ENCODE assay signal across 16 mouse cellular contexts in the genomic region with DNA sequence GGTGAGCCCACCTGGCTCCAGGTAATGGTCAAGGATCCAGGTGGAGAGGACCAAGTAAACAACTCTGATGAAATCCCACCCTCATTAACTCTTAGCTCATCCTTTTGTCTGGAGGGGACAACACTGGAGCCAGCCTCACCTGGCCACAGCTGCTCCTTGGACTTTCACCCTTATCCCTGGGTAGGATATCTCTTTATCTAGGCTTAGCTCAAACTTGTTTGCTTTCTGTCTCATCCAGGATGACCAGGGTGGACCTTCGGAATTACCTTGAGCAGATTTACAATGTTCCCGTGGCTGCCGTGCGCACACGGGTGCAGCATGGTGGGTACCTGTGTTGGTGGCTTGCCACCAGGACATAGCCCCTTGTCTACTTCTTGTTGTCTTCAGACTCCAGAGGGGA. TPM values are rescaled to one million over a fixed set of nuclear protein-coding genes. Genes with fewer than 3 reads are reported as not detected.
DNase-seq lines count a peak whose midpoint lies in the region; ATAC-seq and TF ChIP-seq lines count a peak whose summit lies in the region.
"Had no signal": no experiment of that assay in that cellular context is flagged by ENCODE, and none has a peak within 500 bp of the region (broad histone marks: within the 10 kb centered on the region; RNA-seq: fewer than 3 reads in every experiment).

No protein-coding gene starts in this region.

- no peaks in the 10 kb centered on the region for H3K9me3 ChIP-seq in heart, embryonic 15.5 days (replicated peaks)
- no peaks in the 10 kb centered on the region for H3K9me3 ChIP-seq in lung, postnatal 0 days (ENCODE audit: low read length)
- no peaks in the 10 kb centered on the region for H3K9me3 ChIP-seq in liver, embryonic 11.5 days (ENCODE audit: control insufficient read depth, low read length)
- H3K9me3 ChIP-seq: hindbrain, embryonic 13.5 days; midbrain, embryonic 13.5 days had no signal

- H3K27ac ChIP-seq in heart, embryonic 15.5 days: peak overlapping the region; percentile 93
- H3K27ac ChIP-seq in lung, postnatal 0 days (ENCODE audit: low read length): 0 out of 2 replicates have a peak overlapping the region, but pooled peaks have one; percentile 20
- peak overlapping the region; percentile 95; the same call in 1 of the 2 replicates for H3K27ac ChIP-seq in liver, embryonic 11.5 days (ENCODE audit: low read depth, low read length)
- H3K27ac ChIP-seq: hindbrain, embryonic 13.5 days; midbrain, embryonic 13.5 days had no signal

- no peak for TF ChIP-seq EP300 in lung, postnatal 0 days (IDR thresholded peaks at IDR 0.05)

- WGBS in heart, embryonic 15.5 days: 94% methylated on average over 5 of the region's 5 CpGs
- 87% methylated on average over 5 of the region's 5 CpGs for WGBS in lung, postnatal 0 days
- 90% methylated on average over 5 of the region's 5 CpGs for whole genome bisulfite sequencing in liver, embryonic 11.5 days

- TF ChIP-seq CTCF in lung, postnatal 0 days (IDR thresholded peaks at IDR 0.05): no peak

- ATAC-seq in heart, embryonic 15.5 days (replicated peaks; ENCODE audit: insufficient number of reproducible peaks, insufficient read depth, low FRiP score, low read depth): no peak
- ATAC-seq in lung, postnatal 0 days: no peak
- no peak for ATAC-seq in liver, embryonic 11.5 days (replicated peaks; ENCODE audit: low FRiP score)
- ATAC-seq: activated CD4-positive, CD25-positive, alpha-beta regulatory T cell, adult 4 months; forebrain, embryonic 16.5 days; midbrain, embryonic 13.5 days had no signal

- H3K4me1 ChIP-seq in heart, embryonic 15.5 days (replicated peaks): peaks cover 60% of the 10 kb centered on the region
- H3K4me1 ChIP-seq in lung, postnatal 0 days (ENCODE audit: insufficient read depth, low read depth, low read length): peaks cover 8% of the 10 kb centered on the region; the same call in 1 of the 2 replicates
- peaks cover 68% of the 10 kb centered on the region for H3K4me1 ChIP-seq in liver, embryonic 11.5 days (replicated peaks; ENCODE audit: control insufficient read depth, insufficient read depth, low read length)

- no peak for DNase-seq in heart, postnatal 10 days
- no peak for DNase-seq in lung, postnatal 0 days (ENCODE audit: low spot score)
- DNase-seq in lung, postnatal 4 days: no peak
- DNase-seq in liver, embryonic 11.5 days (ENCODE audit: low spot score): no peak
- peak; percentile 88 for DNase-seq in yolk sac, embryonic 10.5 days (ENCODE audit: low spot score)
- DNase-seq in layer of hippocampus, adult 9-11 months: no peak
- DNase-seq in embryo, embryonic 11 days: no peak
- DNase-seq: gastrocnemius, postnatal 10 days; right cerebral cortex, postnatal 4 days had no signal

- H3K4me3 ChIP-seq in heart, embryonic 15.5 days: no peak overlapping the region
- H3K4me3 ChIP-seq in lung, postnatal 0 days (ENCODE audit: low read depth, low read length): no peak overlapping the region
- no peak overlapping the region for H3K4me3 ChIP-seq in liver, embryonic 11.5 days (ENCODE audit: low read depth, low read length)
- H3K4me3 ChIP-seq: hindbrain, embryonic 13.5 days; midbrain, embryonic 13.5 days had no signal

- no peaks in the 10 kb centered on the region for H3K27me3 ChIP-seq in heart, embryonic 15.5 days
- H3K27me3 ChIP-seq in lung, postnatal 0 days (replicated peaks; ENCODE audit: insufficient read depth, low read length): no peaks in the 10 kb centered on the region
- H3K27me3 ChIP-seq in liver, embryonic 11.5 days (replicated peaks; ENCODE audit: control insufficient read depth, insufficient read depth, low read length): no peaks in the 10 kb centered on the region
- H3K27me3 ChIP-seq: hindbrain, embryonic 13.5 days had no signal

- H3K4me2 ChIP-seq in heart, embryonic 15.5 days: no peak overlapping the region
- H3K4me2 ChIP-seq in lung, postnatal 0 days (replicated peaks; ENCODE audit: low read depth, low read length): no peak overlapping the region
- no peak overlapping the region for H3K4me2 ChIP-seq in liver, embryonic 11.5 days
- H3K4me2 ChIP-seq: hindbrain, embryonic 13.5 days; midbrain, embryonic 13.5 days had no signal

- H3K36me3 ChIP-seq in heart, embryonic 15.5 days: peaks cover 4% of the 10 kb centered on the region; the same call in 1 of the 2 replicates
- no peaks in the 10 kb centered on the region for H3K36me3 ChIP-seq in lung, postnatal 0 days (ENCODE audit: insufficient read depth, low read length)
- peaks cover 2% of the 10 kb centered on the region for H3K36me3 ChIP-seq in liver, embryonic 11.5 days (ENCODE audit: control insufficient read depth, insufficient read depth, low read length)

- no peak overlapping the region for H3K9ac ChIP-seq in heart, embryonic 15.5 days
- no peak overlapping the region for H3K9ac ChIP-seq in lung, postnatal 0 days (replicated peaks; ENCODE audit: low read depth)
- H3K9ac ChIP-seq in liver, embryonic 11.5 days (ENCODE audit: low read depth, low read length): no peak overlapping the region
- H3K9ac ChIP-seq: hindbrain, embryonic 13.5 days; liver, embryonic 14.5 days; midbrain, embryonic 13.5 days had no signal

- intact Hi-C loops in heart, postnatal 10 days (cut with DNase I): loop anchor here (2.0 kb wide), 1 partner anchor 13 kb away; no protein-coding TSS in a partner anchor

RNA-seq across cellular contexts. Expression of gene Mrpl23, which starts 3.3 kb away (rescaled TPM):
- polyA plus RNA-seq in heart, embryonic 15.5 days (2015; fragmentation: Nextera tagmentation; extraction: Ambion mirVana): 17.0 and 18.7 TPM in 2 replicates
- total RNA-seq in heart, postnatal 10 days (2021): 10 to 100 TPM in 1 of 2 experiments, 1 to 10 TPM in 1; 4.1 to 19.3 TPM
- 15.2 and 15.7 TPM in 2 replicates for polyA plus RNA-seq in lung, postnatal 0 days (2015; fragmentation: Nextera tagmentation; extraction: Ambion mirVana)
- polyA plus RNA-seq in liver, embryonic 11.5 days (2014; fragmentation: Nextera tagmentation; extraction: Ambion mirVana): 20.8 and 22.2 TPM in 2 replicates

RNA-seq across cellular contexts. Expression of gene Tnnt3, which starts 37.2 kb away (rescaled TPM):
- polyA plus RNA-seq in heart, embryonic 15.5 days (2015; fragmentation: Nextera tagmentation; extraction: Ambion mirVana): 4.6 and 4.8 TPM in 2 replicates
- total RNA-seq in heart, postnatal 10 days (2021): 1 to 10 TPM in 1 of 2 experiments, under 1 TPM in 1; 0.67 to 1.8 TPM
- polyA plus RNA-seq in lung, postnatal 0 days (2015; fragmentation: Nextera tagmentation; extraction: Ambion mirVana): 1.5 and 2.2 TPM in 2 replicates
- polyA plus RNA-seq in liver, embryonic 11.5 days (2014; fragmentation: Nextera tagmentation; extraction: Ambion mirVana): 1.5 and 2.4 TPM in 2 replicates
- total RNA-seq: MEL had no signal

Comparison
In these comparisons a context has a peak if more than half of its experiments do, and no peak if none do; other contexts are left out.
1. H3K27ac ChIP-seq: peak in every context shown above with its lines; median percentile 95 in liver, embryonic 11.5 days; 93 in heart, embryonic 15.5 days; 20 in lung, postnatal 0 days.